Mouse (Mus musculus) kidney, postnatal 0 days (tissue): Measurements from ENCODE around the gene Gm17657. TPM values are rescaled to one million over a fixed set of nuclear protein-coding genes. Genes with fewer than 3 reads are reported as not detected.

Source experiments
- ATAC-seq: fragments of 200-750 bp; cut with Nextera tagmentation; replicated peaks from 2 replicates; pipeline ENCODE4 v1.8.0; 2017; ENCODE audit warnings: low read depth, moderate number of reproducible peaks, moderate TSS enrichment, moderate library complexity; ENCODE audit not compliant: low FRiP score
- DNase-seq: peaks from one replicate; pipeline ENCODE4 v3.0.0-alpha.2; 2016; ENCODE audit warnings: low spot score
- H3K27ac ChIP-seq: fragments of 300-500 bp; sonication (generic); 2 replicates; pipeline ENCODE4 v1.5.1; 2014; ENCODE audit warnings: mild to moderate bottlenecking
- H3K27me3 ChIP-seq: fragments of 300-500 bp; sonication (generic); 2 replicates; pipeline ENCODE4 v1.6.1; 2014; ENCODE audit warnings: low read length, mixed read lengths; ENCODE audit not compliant: insufficient read depth
- H3K36me3 ChIP-seq: fragments of 300-500 bp; sonication (generic); 2 replicates; pipeline ENCODE4 v1.6.1; 2014; ENCODE audit warnings: low read length, mixed read lengths; ENCODE audit not compliant: insufficient read depth
- H3K4me1 ChIP-seq: fragments of 300-500 bp; sonication (generic); replicated peaks from 2 replicates; pipeline ENCODE4 v1.6.1; 2014; ENCODE audit warnings: antibody characterized with exemption, low read length, mixed read lengths; ENCODE audit not compliant: insufficient read depth
- H3K4me2 ChIP-seq: fragments of 300-500 bp; sonication (generic); 2 replicates; pipeline ENCODE4 v1.6.1; 2014; ENCODE audit warnings: mild to moderate bottlenecking, low read length, moderate library complexity, mixed read lengths
- H3K4me3 ChIP-seq: fragments of 300-500 bp; sonication (generic); replicated peaks from 2 replicates; pipeline ENCODE4 v1.5.1; 2014; ENCODE audit warnings: low read depth, low read length
- H3K9ac ChIP-seq: fragments of 300-500 bp; sonication (generic); 2 replicates; pipeline ENCODE4 v1.6.1; 2014; ENCODE audit warnings: low read depth, low read length
- H3K9me3 ChIP-seq: fragments of 300-500 bp; sonication (generic); replicated peaks from 2 replicates; pipeline ENCODE4 v1.6.1; 2016; ENCODE audit warnings: low read length, inconsistent platforms, mixed read lengths
- CTCF ChIP-seq: IDR thresholded peaks from 2 replicates; pipeline ENCODE4 v1.5.1; 2016; ENCODE audit warnings: antibody characterized with exemption, low read depth, mild to moderate bottlenecking, moderate library complexity
- WGBS: fragments of 180-500 bp; shearing (Covaris S2); extraction: QIAGEN DNeasy Blood & Tissue Kit; methylation state at CpG from one replicate; pipeline ENCODE4 v1.1.7; 2014; 5-methylcytosine and 5-hydroxymethylcytosine counted together
- polyA plus RNA-seq: library from polyadenylated mRNA; unstranded; fragments of >200 nt; fragmentation: Nextera tagmentation; extraction: Ambion mirVana; gene quantifications from 2 replicates; pipeline ENCODE4 v1.2.1, GENCODE M21; 2015

Gm17657 gene
- polyA plus RNA-seq, 1 experiment from 2014 or later: not detected

DNA sequence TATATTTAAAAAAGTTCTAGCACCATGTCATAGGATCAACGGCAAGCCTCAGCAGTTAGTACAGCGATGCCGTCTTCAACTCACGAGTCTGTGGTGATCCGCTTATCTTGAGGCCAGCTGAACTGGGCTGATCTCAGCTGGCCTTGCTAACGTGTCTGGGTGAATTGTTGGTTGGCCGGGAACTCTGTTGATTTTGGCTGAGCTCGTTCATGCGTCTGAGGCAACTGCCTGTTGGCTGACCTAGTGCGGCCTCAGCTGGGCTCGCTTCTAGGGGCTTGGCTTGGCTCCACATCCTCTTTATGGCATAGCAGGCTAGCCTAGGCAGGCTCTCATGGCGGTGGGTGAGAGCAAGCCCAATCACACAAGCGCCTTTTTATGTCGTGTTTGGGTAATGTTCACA is 8.0 kb downstream of the Gm17657 start:
- ATAC-seq: no peak
- 45% methylated on average over 14 of the region's 14 CpGs for WGBS
- no peaks in the 10 kb centered on the region for H3K36me3 ChIP-seq
- H3K4me1 ChIP-seq: no peaks in the 10 kb centered on the region
- H3K9ac ChIP-seq: no peak overlapping the region
- H3K4me3 ChIP-seq: no peak overlapping the region
- H3K4me2 ChIP-seq: no peak overlapping the region
- no peaks in the 10 kb centered on the region for H3K9me3 ChIP-seq
- H3K27ac ChIP-seq: peak overlapping the region; percentile 6; the same call in 1 of the 2 replicates
- no peaks in the 10 kb centered on the region for H3K27me3 ChIP-seq
- DNase-seq: peak; percentile 87
- no peak for TF ChIP-seq CTCF

DNA sequence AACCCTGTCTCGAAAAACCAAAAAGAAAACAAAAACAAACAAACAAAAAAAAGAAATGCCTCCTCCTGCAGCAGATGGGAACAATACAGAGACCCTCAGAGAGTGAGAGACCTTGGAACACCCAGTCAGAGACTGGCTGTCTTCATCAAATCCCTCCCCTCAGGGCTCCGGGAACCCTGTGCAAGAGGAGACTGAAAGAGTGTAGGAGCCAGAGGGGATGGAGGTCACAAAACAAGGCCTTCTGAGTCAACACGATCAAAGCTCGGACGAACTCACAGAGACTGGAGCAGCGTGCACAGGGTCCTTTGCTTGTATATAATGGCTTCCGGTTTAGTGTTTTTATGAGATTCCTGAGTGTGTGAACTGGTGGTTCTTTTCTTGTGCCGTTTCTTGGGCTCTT is 9.0 kb downstream of the Gm17657 start:
- Histone ChIP-seq H3K27ac (0 out of 2 replicates have a peak overlapping the region, but pooled peaks have one; percentile 31), H3K36me3 (no peaks in the 10 kb centered on the region), H3K27me3 (no peaks in the 10 kb centered on the region), H3K9ac (no peak overlapping the region), H3K4me2 (no peak overlapping the region), H3K9me3 (no peaks in the 10 kb centered on the region), H3K4me3 (no peak overlapping the region), H3K4me1 (no peaks in the 10 kb centered on the region)
- no peak for TF ChIP-seq CTCF
- no peak for DNase-seq
- 78% methylated on average over 8 of the region's 8 CpGs for WGBS
- no peak for ATAC-seq

DNA sequence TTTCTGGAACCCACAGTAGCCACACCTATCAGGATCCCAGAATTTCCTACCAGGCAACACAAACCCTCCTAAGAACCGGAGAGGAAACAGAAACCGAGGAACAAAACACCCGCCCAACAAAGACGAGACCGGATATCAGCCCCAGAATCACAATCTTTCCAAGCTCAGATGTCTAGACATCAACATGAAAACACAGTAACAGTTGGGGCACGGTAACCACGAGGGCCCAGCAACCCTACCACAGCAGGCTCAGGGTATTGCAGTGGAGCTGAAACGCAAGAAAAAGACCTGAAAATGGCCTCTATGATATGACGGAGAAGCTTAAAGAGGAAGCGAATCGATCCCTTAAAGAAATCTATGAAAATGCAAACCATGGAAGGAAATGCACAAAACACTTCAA is 15.6 kb downstream of the Gm17657 start:
- H3K36me3 ChIP-seq: no peaks in the 10 kb centered on the region
- H3K9ac ChIP-seq: no peak overlapping the region
- H3K4me2 ChIP-seq: no peak overlapping the region
- H3K27me3 ChIP-seq: no peaks in the 10 kb centered on the region
- DNase-seq (no peak), ATAC-seq (no peak)
- H3K9me3 ChIP-seq: no peaks in the 10 kb centered on the region
- 90% methylated on average over 11 of the region's 11 CpGs for WGBS
- H3K27ac ChIP-seq: no peak overlapping the region
- TF ChIP-seq CTCF: no peak
- H3K4me1 ChIP-seq: no peaks in the 10 kb centered on the region
- H3K4me3 ChIP-seq: no peak overlapping the region

DNA sequence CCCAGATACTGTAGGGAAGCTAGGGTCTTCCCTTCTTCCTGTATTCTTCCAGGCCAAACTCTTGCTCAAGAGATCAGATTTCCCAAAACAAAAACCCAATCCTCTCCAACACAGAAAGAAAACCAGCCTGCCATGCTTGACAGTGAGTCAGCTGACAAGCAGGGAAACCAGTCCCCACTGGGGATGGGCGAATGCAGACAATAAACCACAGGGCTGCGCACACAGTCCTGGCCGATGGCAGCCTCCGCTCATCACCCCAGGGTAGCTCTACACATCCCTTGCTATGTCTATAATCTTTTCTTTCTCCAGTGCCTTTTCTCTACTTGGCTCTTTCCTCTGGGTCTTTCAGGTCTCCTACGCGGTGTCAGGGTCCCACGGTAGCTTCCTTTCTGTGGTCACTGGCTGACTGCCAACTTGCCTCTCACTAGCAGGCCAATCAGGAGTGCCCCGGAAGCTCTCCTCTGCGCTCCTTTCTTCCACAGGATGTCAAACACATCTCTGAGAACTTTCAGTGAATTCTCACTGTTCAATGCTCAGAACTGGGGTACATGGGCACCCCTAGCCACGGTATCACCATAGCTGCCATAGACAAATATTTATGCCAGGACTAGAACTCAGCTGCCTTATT is 17.6 kb downstream of the Gm17657 start:
- Histone ChIP-seq H3K4me1 (no peaks in the 10 kb centered on the region), H3K27ac (no peak overlapping the region), H3K27me3 (no peaks in the 10 kb centered on the region), H3K9ac (no peak overlapping the region), H3K9me3 (no peaks in the 10 kb centered on the region), H3K4me3 (no peak overlapping the region), H3K36me3 (no peaks in the 10 kb centered on the region), H3K4me2 (no peak overlapping the region)
- peak; percentile 54 for DNase-seq
- 46% methylated on average over 10 of the region's 10 CpGs for WGBS
- TF ChIP-seq CTCF: no peak
- ATAC-seq: no peak; the same call in 1 of the 2 replicates

DNA sequence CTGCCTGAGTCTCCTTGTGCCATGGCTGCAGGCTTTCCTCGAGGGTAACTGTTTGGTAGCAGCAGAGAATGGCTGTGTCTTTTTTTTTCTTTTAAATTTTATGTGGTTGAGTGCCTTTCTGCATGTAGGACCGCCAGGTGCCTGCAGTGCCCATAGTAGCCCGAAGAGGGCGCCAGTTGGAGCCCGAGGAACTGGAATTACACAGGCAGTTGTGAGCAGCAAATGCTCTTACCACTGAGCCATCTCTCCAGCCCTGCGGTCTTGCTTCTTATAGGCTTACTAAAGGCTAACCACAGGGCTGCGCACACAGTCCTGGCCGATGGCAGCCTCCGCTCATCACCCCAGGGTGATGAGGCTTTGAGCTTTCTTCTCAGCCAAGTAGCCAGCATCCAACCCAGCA is 18.2 kb downstream of the Gm17657 start:
- Histone ChIP-seq H3K9me3 (no peaks in the 10 kb centered on the region; the same call in 1 of the 2 replicates), H3K4me2 (no peak overlapping the region), H3K4me1 (no peaks in the 10 kb centered on the region), H3K36me3 (no peaks in the 10 kb centered on the region), H3K9ac (no peak overlapping the region), H3K27me3 (no peaks in the 10 kb centered on the region), H3K4me3 (no peak overlapping the region), H3K27ac (no peak overlapping the region)
- no peak for DNase-seq
- WGBS: 83% methylated on average over 9 of the region's 9 CpGs
- TF ChIP-seq CTCF: peak; percentile 36; the same call in 1 of the 2 replicates
- no peak for ATAC-seq

DNA sequence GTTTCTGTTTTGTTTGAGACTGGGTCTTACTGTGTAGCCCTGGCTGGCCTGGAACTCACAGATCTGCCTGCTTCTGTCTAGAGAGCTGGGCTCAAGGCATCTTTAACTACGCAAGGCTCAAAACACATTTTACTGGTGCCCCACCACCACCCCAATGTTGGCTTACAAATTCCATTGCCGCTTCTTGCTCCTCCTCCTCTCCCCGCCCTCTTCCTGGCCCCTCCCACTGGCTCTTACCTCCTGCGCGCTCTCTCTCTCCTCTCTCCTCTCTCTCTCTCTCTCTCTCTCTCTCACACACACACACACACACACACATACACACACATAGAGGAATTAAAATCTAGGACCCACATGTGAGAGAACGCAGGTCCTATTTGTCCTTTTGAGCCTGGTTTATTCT is 18.9 kb downstream of the Gm17657 start:
- Histone ChIP-seq H3K9me3 (no peaks in the 10 kb centered on the region; the same call in 1 of the 2 replicates), H3K4me3 (no peak overlapping the region), H3K4me2 (no peak overlapping the region), H3K27me3 (no peaks in the 10 kb centered on the region), H3K27ac (no peak overlapping the region), H3K36me3 (no peaks in the 10 kb centered on the region), H3K9ac (no peak overlapping the region), H3K4me1 (no peaks in the 10 kb centered on the region)
- no peak for TF ChIP-seq CTCF
- DNase-seq: no peak
- 81% methylated on average over 6 of the region's 6 CpGs for WGBS
- ATAC-seq: no peak
